Mouse (Mus musculus) MN1 (cell line): ENCODE measurements around the gene Gskip.

ENCODE experiments used
- DNase-seq: peaks from one replicate; pipeline ENCODE4 v3.0.0-alpha.2; 2016; ENCODE audit warnings: low spot score

The Gskip gene

DNA sequence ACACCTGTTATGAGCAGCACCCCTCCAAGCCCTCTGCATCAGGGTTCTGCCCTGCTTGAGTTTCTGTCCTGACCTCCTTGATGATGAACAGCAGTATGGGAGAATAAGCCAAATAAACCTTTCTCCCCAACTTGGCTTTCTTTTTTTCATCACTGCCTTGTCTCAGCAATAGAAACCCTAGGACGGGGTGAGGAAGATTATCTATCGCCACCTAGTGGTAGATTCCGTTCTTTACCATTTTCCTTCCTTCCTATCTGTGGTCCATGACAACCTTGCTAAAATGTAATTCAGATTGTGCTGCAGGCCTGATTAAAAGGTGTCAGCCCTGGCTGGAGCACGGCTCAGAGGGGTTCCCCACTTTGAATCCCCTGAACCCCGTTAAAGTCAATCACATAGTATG, 38.0 kb downstream of the Gskip start:
- peak; percentile 59 for DNase-seq

DNA sequence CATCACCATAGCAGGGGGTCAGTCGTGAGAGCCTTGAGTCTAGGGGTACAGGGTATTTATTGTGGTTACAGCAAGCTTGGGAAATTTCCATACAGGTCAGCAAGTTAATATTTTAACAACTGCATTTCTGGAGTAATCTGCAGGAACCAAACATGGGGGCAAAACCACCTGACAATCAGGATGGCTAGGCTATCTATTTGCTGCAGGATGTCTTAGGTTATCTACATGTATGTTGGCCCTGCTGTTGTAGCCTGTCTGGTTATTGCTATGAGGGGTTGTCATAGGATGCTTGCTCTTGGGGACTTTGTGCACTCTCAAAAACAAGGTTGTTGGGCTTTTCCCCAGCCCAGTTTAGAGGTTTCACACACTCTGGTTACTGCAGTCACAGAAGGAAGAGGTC, 40.0 kb downstream of the Gskip start:
- DNase-seq, result no peak

DNA sequence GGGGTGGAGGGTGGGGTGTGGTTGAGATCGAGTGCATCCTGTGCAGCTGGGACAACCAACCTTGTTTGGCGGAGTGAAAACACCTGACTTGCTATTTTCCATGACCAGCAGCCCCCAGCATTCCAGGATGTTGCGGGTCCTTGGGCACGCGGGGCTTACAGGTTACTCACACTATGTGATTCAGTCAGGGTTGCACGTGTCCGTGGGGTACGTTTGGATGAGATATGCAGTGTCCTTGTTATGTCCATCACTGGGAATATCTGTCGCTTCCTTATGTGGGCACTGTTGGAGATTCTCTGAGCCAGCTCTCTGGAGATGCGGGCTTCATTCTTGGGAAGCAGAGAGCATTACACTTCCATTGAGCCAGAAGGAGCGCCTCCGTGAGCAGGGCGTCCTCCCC, 41.1 kb downstream of the Gskip start:
- DNase-seq, result no peak

DNA sequence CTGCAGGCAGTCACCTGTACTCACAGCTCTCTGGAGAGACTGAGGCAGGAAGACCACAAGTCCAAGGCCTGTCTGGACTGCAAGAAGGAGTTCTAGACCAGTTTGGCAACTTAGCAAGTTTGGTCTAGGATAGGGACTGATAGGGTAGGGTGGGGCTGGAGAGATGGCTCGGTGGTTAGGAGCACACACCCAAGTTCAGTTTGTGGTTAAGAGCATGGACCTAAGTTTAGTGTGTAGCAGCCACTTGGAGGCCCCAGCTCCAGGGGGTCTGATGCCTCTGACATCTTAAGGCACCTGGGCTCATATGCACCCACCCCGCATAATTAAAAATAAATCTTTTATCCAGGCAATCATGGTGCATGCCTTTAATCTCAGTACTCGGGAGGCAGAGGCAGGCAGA, 42.6 kb downstream of the Gskip start:
- DNase-seq, result no peak

DNA sequence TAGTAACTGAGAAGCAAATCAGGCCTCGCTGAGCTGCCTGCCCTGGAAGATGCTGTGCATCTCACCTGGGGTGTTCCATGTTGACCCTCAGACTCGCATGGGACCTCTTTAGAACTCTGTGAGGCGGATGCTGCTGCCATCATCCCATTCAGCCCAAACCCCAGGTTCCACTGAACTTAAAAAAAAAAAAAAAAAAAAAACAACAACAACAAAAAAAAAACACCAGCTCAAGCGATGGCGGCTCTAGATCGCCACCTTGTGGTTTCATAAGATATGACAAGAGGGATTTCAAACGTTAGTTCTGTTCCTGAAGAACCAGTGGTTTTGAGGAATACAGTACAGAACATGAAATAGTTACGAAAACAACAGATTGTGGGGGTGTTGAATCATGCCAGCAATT, 43.3 kb downstream of the Gskip start:
- peak; percentile 30 for DNase-seq

DNA sequence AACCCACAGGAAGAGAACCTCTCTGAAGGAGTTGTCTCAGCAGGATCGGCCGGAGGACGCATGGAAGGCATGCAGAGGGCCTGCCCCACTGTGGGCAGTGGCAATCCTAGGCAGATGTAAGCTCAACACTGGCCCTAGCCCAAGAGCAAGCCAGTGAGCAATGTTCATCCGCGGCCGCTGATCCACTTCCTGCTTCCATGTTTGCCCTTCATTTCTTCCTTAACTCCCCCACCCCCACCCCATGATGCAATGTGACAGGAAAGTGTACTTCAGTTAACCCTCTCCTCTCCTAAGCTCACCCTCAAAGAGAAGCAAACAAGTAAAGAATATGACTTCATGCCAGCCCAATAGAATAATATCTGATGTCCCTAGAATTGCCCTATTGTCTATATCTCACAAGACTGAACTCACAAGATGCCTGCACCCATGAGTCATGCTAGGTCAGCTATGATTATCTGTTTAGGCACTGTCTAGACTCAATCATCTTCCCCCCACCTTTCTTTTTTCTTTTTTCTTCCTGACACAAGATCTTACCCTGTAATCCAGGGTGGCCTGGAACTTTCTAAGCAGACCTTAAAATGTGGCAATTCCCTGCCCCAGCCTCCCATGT, 46.3 kb downstream of the Gskip start:
- DNase-seq, result no peak

DNA sequence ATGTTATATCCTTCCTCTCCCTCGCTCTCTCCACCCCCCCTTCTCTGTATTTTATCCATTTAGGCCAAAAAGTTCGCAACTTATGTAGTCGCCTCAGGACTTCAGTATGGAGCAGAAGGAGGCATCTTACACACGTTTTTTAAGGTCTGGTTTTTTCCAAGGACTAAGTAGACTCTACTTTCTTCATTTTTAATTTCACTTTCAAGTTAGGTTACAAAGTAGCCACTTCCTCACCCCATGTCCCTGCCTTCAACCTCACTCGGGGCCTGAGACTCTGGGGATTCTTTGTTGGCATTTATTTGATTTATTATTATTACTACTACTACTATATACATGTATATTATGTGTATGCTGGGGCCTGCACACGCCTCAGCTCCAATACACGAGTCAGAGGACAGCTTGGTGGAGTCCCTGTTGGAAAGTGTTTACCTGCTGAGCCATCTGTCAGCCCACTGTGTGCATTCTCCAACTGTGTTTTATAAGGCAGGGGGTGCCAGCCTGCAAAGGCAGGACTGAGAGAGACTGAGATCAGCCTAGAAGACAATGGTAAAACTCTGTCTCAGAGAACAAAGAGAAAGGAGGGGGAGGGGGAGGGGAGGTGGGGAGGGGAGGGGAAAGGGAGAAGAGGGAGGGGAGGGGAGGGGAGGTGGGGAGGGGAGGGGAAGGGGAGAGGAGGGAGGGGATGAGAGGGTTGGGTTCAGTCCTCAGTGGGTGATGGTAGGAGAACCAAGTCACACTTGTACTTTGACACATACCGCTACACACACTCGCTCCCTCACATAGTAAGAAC, 48.9 kb downstream of the Gskip start:
- no peak for DNase-seq

DNA sequence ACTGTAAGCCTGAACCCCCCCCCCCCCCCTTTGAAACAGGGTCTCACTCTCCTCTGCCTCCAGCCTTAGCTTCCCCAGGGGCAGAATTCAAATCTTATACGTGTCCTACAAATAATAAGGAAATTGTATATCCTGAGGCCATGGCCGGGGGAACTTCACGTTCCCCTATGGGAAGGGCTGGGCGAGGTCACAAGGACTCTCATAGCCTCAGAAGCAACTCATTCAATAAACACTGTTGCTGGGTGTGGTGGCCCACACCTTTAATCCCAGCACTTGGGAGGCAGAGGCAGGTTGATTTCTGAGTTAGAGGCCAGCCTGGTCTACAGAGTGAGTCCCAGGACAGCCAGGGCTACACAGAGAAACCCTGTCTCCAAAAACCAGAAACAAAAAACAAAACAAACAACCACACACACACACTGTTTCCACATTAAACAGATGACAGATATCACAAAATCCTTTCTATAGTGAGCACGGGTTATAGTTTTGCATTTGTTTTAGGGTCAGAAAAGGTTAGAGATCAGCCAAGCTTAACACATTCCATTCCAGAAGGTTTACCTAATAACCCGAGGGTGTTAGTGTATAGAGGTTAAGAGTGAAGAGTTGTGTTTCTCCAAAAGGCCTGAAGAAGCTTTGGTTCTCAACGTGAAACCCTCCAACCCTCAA, 50.7 kb downstream of the Gskip start:
- no peak for DNase-seq

DNA sequence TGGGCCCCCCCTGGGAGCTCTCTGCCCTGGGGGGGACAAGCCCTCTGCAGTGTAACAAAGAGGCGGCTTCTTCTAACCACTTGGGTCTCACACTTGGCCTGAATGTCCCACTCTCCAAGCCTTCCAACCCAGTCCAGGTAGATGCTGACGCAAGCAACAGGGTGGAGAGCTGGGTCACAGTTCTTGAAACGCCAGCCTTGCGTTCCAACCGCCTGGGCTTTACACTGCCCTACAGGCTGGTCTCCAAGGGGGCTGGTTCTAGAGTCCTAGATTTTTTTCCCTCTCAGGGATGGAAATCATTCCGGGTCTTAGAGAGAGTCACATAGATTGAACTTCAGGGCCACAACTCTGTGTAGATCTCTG, 51.2 kb downstream of the Gskip start:
- no peak for DNase-seq

DNA sequence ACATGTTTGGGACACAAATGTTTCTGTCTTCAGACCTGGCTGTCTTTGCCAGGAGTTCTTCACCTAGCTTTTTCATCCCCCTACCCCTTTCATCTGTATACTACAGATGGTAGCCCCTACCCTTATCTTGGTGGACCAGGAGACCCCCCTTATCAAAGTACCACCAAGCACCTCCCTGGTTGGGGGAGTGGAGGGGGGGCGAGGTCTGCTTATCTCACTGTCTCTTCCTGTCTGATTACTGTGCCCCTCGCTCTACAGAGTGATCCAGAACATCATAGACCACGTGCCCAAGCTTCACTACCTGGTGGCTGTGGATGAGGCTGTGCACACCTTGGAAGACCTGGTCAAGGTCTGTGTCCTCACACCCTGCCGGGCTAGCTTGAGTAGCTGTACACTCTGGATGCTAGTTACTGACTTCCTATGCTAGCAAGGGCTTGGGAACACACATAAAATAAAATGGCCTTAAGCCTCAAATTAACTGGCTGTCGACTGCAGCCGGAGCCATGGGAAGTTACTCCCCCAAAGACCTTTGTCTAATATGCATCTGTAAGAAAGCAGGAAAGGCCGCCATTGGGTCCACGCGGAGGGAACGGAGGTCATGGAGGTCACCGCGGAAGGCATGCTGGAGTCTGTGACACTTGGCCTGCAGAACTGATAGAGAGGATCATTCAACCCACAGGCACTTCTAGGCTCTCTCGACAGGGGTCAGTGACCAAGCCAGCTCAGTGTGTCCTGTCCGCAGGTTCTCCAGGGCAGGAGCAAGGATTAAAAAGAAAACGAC, 53.9 kb downstream of the Gskip start:
- no peak for DNase-seq

DNA sequence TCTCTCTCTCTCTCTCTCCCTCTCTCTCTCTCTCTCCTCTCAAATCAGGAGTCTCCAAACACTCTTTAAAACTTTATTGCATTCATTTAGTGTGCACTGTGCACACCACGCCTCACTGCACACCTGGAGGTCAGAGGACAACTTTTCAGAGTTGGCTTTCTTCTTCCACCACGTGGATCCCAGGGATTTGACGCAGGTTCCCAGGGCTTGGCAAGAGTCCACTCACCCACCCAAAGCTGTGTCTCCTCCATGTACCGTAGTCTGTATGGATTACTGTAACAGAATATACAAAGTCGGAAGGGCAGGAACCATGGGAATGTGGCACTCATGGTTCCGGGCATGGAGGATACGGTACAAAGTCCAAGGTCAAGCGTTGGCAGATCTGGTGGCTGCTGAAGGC, 55.0 kb downstream of the Gskip start:
- no peak for DNase-seq

DNA sequence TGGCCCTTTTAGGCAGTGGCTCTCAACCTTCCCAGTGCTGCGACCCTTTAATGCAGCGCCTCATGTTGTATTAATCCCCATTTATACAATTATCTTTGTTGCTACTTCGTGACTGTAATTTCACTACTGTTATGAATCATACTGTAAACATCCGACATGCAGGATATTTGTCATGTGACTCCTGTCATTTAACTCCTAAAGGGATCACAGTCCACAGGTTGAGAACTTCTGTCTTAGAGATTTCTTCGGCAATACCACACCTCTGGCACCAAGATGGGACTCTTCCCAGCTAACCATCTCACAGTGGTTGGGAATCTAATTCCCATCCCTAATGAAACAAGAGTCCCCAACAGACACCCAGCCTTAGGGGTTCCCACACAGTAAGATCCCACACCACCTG, 63.5 kb downstream of the Gskip start:
- DNase-seq, result no peak
